Mouse (Mus musculus) left cerebral cortex, postnatal 25 days (tissue): ENCODE results near the gene Npas1. TPM values are rescaled to one million over a fixed set of nuclear protein-coding genes. Genes with fewer than 3 reads are reported as not detected.
A peak's percentile ranks its signal among the peaks of the same experiment; 100 is the strongest.

Experiments used
- DNase-seq, 2 experiments: peaks; one replicate each; pipeline ENCODE4 v3.0.0; 2022; ENCODE audit warnings: low spot score in 2 of 2, mixed read lengths in 1 of 2
- intact Hi-C: fragments of 180-260 bp; cut with DNase I; formaldehyde crosslinking; loops from one replicate; pipeline ENCODE4 v1.15.1; 2025
- total RNA-seq, 2 experiments: library from RNA; stranded (reverse); gene quantifications; 2 replicates each; pipeline ENCODE4 v1.2.3; 2021

Gene Npas1
- total RNA-seq, 2 experiments from 2014 or later, result 10.5 to 11.0 TPM

DNA sequence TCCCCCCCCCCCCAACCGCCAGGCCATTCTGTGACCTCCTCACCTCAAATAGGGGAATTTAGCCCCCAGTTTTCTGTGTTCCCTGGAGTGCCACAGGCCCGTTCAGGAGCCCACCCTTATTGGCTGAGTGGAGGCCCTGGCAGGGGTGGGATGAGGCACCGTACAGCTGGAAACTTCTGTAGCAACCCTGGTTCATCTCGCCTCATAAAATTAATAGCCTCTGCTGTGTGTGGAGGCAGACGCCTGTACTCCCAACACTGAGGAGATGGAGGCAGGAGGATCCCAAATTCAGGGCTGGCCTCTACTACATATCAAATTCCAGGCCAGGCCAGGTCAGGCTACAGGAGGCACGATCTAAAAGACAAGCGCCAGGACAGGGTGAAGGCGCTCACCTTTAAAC lies 3.7 kb downstream of the Npas1 start:
- intact Hi-C loops, result no loop called here
- DNase-seq, result no peak

DNA sequence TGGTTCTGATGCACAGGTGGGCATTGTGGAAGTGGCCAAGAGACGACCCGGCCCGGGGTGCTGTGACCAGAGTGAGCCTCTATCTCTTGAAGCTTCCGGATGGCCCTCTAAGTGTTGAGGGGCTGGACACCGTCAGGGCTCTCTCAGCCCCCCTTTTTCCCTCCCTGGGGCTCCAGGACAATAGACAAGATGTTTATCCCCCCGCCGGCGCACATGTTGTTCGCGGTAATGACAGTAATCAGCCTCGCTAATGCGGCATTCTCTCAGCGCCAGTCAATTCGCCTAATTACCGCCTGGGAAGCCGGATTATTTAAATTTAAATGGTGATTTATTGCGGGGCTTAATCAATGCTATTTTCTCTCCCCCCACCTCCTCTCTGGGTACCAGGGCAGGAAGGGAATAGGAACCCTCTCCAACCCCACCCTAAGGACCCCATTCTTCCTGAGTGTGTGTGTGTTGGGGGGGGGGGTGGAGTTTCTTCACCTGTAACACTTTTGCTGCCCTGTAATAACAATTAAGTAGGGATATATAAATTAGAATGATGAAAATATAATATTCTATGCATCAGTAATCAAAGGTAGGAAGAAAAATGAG lies 5.3 kb downstream of the Npas1 start:
- no peak for DNase-seq
- intact Hi-C loops, result no loop called here

DNA sequence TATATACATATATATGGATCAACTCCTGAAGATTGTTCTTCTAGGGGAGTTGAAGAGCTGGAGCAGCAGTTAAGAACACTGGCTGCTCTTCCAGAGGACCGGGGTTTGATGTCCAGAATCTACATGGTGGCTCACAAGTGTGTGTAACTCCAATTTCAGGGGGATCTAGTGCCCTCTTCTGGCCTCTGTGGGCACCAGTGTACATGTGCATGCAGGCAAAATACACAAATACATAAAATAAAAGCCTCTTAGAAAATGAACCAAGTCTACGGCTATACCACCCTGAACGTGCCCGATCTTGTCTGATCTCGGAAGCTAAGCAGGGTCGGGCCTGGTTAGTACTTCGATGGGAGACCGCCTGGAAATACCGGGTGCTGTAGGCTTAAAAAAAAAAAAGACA lies 6.0 kb downstream of the Npas1 start:
- no peak for DNase-seq
- intact Hi-C loops, result no loop called here

DNA sequence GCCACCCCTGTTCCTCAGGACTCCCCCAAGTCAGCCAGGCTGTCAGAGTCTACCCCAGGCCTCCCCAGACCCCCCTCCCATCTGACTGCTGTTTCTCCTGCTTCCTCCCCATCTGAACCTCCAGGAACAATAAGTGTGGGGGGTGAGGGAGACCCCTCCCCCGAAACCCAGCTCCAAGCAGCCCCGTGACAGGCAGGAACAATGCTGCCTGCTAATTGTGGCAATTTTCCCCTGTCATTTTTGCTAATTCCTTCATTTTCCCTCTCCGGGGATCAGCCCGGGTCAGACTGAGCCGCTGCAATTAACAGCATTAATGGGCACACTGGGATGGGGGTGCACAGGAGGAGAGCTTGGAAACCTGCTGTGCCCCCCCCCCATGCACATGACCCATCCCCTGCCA lies 9.4 kb downstream of the Npas1 start:
- intact Hi-C loops, result loop anchor here (5.0 kb wide), 1 partner anchor 81 kb away; the partner anchor contains the start of gene Sae1

DNA sequence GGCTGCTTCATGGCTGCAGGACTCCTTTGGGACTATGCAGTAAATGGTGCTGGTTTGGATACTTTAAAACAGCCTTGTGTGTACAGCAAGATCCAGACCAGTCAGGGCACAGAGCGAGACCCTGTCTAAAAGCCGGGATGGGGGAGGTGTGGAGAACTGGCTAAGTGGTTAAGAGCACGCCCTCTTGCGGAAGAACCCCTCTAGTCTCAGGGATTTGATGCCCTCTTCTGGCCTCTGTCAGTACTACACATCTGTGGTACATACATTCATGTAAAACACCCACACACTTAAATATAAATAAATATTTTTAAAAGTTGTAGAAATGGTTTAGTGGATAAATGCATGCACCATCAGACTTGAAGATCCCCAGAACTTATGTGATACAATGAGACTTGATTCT lies 11.0 kb downstream of the Npas1 start:
- no peak for DNase-seq
- intact Hi-C loops, result loop anchor here (5.0 kb wide), 1 partner anchor 79 kb away; the partner anchor contains the start of gene Sae1

More for the DNA sequence above, 9.4 kb downstream of the Npas1 start:
- DNase-seq, result no peak

DNA sequence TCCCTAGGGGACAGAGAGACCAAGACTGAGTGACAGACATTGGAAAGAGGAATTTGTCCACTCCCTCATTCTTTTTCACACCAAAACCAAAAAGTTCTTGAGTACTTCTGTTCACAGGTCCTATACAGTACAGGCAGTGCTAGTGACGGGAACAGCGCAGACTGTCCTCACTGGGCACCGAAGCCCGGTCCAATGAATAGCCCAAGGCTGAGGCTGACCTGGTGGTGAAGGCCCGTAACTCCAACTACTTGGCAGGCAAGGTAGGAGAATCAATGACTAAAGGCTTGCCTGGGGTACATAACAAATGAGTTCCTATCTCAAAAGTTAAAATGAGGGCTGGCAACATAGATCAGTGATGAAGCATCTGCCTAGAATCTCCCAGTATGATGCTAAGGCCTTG lies 12.0 kb downstream of the Npas1 start:
- intact Hi-C loops, result loop anchor here (2.0 to 5.0 kb wide), 2 partner anchors 78 to 153 kb away; partner anchors contain the start of gene Sae1
- DNase-seq, result no peak

DNA sequence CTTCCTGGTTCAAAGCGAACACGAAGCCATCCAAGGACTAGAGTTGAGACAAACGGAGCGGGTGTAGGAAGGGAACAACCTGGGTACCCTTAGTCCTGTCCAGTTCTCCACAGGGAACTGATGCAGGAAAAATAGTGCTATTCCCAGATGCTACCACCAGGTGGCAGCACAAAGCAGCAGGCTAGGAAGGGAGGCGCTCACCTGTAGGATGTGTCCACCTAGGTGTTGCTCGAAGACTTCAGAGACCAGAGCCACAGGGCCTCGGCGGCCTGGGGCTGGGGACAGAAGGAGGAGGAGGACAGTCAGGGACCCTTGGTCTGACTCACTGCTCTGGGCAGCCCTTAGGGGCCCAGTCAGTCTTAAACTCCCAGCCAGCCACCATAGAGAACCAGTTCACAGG lies 12.4 kb downstream of the Npas1 start:
- intact Hi-C loops, result loop anchor here (2.0 to 5.0 kb wide), 2 partner anchors 78 to 154 kb away; partner anchors contain the start of gene Sae1
- DNase-seq, result peak; percentile 55 to 66

DNA sequence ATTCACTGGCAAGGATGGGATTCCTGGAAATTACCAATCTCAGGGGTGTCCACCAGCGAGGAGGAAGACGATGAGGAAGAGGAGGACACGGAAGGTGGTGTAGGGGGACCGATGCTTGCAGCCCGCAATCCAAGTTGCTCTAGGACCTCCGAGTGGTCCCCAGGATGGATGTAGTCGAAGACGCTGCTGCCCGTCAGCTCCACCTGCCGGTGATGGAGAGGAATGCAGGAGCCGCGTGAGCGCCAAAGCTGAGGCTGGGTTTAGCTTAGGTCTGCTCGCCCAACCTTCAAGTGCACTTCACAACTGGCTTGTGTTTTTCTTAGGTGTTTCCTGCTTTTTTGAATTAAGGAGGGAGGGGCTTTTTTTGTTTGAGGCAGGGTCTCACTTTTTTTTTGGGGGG lies 14.3 kb downstream of the Npas1 start:
- intact Hi-C loops, result loop anchor here (1.0 kb wide), 1 partner anchor 67 kb away; no protein-coding TSS in a partner anchor
- DNase-seq, result peak; percentile 80 to 81

DNA sequence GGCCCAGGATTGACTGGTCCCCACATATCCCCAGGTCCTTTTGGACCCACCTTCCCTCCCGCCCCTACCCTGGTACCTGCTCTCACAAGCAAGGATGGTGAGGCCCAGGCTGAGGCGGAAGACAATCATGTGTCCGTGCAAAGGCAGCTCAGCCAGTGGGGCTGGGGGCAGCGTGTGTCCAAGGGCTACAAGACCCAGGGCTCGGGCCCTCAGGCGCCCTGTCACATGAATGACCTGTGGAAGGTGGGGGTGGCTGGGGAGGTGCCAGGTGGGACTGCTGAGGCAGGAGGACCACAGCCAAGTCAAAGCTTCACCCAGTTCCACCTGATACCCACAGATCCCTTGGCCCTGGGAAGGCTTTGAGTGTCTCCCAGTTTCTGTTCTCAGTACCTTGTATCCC lies 15.8 kb downstream of the Npas1 start:
- no peak for DNase-seq
- intact Hi-C loops, result no loop called here

DNA sequence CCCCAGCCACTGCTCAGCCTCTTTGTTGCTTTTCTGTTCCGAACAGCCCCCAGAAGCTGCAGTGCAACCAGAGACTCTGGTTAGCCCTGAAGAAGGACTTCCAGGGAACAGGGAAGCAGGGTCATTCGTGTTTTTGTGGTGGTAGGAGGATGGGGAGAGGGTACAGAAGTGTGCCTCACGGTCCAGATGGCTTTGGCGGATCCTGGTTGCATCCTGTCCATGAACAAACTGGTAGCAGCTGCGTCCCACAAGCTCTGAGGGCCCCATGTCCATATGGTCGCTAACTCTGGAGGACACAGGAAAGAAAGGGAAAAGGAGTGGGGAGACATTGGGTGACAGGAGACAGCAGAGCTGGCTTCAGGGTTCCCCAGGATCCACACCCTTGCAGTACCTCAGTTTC lies 16.4 kb downstream of the Npas1 start:
- intact Hi-C loops, result no loop called here
- no peak for DNase-seq

DNA sequence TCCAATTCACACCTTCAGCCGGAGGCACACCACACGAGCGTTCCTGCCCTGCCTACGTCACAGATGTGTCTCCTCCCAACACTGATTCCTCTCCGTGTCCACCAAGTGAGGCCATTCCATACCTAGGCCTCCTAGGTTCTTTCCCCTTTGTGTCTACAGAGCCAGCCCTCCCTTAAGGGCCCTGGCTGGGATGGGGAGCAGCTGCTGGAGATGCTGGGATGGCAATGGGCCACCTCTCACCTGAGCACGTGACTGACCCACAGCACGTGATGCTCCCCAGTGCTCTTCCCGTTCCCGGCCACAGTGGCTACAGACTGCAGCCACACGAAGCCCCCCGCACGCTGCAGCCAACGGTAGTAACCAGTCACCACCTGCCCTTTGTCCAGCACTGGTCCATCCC lies 17.0 kb downstream of the Npas1 start:
- intact Hi-C loops, result no loop called here
- DNase-seq, result no peak

DNA sequence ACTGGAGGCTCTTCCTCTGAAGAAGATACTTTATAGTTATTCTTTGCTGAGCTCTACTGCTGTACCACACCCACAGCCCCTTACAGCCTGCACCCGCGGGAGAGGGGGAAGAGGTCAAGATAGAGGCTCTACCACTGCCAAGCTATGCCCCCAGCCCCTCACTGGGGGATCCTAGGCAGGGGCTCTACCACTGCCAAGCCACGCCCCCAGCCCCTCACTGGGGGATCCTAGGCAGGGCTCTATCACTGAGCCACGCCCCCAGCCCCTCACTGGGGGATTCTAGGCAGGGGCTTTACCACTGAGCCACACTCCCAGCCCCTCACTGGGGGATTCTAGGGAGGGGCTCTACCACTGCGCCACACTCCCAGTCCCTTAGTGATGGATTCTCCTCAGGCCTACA lies 21.2 kb downstream of the Npas1 start:
- DNase-seq, result no peak
- intact Hi-C loops, result no loop called here

DNA sequence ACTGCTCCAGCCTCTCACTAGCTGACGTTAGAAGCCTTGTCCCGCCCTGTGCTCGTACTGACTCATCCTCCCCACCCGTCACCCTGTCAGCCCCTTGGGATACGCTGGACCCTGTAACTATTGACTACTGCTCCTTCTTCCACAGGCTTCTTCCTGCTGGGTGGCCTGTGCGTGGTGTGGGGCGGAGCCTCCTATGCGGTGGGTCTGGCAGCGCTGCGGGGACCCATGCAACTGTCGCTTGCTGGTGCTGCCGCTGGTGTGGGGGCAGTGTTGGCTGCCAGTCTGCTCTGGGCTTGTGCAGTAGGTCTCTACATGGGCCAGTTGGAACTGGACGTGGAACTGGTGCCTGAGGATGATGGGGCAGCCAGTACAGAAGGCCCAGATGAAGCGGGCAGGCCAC lies 22.5 kb downstream of the Npas1 start:
- DNase-seq, result no peak
- intact Hi-C loops, result no loop called here

DNA sequence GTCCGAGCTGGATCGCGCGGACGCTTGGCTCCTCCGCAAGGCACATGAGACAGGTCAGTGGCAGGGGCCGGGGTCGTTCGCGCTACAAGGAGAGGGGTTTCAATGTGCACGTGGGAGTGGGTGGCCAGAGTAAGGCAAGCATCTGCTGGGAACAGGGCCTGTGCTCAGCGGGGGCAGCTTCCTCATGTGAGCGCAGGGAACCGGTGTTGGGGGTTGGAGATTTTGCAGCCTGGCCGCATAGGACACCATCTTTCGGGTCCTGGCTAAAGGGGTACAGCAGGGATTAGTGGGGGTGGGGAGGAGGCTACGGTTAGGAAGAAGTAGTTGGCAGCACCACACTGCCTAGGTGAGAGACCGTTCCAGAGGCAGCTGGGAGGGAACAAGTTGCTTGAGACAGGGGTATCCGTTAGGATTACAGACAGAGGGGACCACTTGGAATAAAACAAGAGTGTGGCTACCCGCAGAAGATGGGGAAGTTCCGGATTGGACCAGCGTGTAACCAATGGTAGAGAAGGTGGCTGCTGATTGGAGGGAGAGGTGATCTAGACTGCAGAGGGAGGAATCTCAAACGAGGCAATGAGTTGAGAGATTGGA lies 24.3 kb downstream of the Npas1 start:
- intact Hi-C loops, result no loop called here
- peak; percentile 66 to 90 for DNase-seq

DNA sequence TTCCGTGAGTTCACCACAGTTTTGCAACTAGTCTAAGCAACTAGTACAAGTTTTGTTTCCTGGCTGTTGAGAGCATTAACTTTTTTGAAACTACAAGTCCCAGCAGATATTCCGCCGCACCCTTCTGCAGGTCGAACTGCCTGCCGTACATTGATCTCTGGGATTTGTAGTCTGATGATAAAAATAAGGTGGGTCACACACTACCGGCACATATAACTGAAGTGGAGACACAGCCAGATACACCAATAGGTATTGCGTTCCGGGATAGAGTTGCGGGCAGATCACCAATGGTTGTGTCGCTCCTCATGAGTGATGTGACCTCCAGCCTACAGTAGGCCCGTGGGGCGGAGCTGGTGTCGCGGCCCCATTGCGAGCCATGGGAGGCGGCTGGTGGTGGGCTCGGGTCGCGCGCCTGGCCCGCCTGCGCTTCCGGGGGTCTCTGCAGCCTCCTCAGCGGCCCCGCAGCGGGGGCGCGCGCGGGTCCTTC lies 24.9 kb downstream of the Npas1 start, which contains the start of gene Tmem160:
Tmem160 (plus strand) TSS at position 193 of the 487 bp plus-strand sequence.
- peak; percentile 89 to 98 for DNase-seq
- intact Hi-C loops, result no loop called here

DNA sequence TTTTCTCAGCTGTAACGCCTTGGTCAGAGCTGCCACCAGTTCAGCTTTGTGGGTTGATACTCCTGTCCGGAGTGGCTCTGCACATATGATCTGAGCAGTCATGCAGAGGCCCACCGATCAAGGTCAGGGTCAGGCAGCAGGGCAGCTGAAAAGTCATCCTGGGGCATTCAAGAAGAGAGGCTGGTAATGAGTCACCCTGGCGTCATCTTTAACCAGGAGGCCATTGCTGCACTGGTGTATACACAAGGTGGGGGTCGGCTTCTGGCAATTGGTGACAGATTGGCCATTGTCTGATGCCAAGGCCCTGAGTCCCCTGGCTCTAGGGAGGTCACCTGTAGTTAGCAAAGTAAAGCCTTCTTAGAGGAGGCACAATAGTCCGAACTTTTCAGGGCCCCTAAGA lies 25.9 kb downstream of the Npas1 start:
- intact Hi-C loops, result no loop called here
- no peak for DNase-seq

DNA sequence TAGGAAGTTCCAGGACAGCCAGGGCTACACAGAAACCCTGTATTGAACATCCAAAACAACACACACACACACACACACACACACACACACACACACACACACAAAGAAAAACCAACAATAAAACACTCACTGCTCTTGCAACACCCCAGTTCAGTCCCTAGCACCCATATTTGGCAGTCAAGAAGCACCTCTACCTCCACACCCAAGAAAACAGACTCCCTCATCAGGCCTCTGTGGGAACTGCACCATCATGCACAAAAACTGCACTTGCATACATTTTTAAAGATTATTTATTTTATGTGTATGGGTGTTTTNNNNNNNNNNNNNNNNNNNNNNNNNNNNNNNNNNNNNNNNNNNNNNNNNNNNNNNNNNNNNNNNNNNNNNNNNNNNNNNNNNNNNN lies 36.3 kb downstream of the Npas1 start:
- DNase-seq, result no peak
- intact Hi-C loops, result no loop called here

DNA sequence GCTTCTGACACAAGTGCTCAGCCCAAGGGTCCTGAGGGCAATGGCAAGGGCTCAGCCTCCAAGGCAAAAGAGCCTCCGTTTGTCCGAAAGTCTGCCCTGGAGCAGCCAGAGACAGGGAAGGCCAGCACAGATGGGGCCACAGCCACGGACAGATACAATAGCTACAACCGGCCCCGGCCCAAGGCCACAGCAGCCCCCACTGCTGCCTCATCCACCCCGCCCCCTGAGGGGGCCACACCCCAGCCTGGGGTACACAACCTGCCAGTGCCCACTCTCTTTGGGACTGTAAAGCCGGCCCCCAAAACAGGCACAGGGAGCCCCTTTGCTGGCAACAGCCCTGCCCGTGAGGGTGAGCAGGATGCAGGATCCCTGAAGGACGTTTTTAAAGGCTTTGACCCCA lies 42.4 kb downstream of the Npas1 start:
- DNase-seq, result no peak
- intact Hi-C loops, result no loop called here

DNA sequence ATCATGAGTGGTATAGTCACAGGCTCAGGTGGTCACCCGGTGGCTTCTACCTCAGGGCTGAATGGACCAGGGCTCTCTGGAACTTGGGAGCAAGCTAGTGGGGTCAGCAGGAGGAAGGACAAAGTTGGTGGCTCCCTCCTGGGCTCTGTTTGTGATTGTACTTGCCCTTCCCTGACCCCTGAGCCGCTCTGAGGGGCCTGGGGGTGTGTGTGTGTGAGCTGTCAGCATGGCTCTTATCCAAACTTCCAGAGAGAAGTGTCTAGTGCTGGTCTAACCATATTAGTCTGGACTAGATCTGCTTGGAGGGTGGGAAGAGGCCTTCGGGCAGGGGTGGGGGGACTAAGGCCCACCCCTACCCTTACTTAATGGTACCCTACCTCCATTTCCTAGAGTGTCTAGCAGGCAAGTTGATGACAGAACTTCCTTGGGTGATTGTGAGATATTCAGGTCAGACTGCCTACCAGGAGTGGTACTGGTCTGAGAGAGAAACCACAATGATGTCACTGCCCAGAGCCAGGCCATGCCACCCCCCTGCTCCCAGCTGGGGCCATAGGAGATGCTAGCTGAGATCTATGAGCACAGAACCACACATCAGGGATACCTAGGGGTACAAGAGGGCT lies 44.1 kb downstream of the Npas1 start:
- intact Hi-C loops, result no loop called here
- DNase-seq, result no peak

DNA sequence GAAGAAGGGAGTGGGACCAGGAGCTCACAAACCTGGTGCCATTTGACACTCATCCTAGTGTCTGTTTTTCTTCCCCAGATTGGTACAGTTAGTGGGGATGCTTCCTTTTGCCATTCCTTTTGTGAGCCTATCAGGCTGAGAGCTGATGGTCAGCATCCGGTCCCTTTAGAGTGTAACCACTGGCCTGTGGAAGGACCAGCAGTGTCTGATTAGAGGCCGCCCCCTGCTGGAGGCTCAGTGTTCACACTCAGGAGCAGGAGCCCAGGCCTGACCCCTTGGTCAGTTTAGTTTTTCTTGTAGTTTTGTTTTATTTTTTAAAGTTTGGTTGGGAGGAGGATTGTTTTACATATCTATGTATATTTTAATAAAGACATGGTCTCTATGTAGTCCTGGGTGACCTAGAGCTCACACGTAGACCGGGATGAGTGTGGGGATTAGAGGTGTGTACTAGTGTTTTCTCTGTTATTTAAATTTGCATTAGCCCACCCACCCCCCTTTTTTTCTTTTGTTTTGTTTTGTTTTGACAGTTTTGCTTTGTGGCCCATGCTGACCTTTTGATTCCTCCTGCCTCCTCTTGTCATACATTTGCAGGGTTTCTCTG lies 51.3 kb downstream of the Npas1 start:
- intact Hi-C loops, result loop anchor here (1.0 kb wide), 1 partner anchor 31 kb away; no protein-coding TSS in a partner anchor
- peak; percentile 54 to 68 for DNase-seq
